Mouse (Mus musculus): ENCODE data around the gene Dpy19l1. TPM values are rescaled to one million over a fixed set of nuclear protein-coding genes. Genes with fewer than 3 reads are reported as not detected.

Gene Dpy19l1
- total RNA-seq, 4 experiments from 2014 or later = 5.5 to 7.4 (median 7.4) TPM

- no peak for DNase-seq (ENCODE audit: low spot score)
Observed at GRCm38 (mm10) chr9:24470166-24470565, 32.8 kb downstream of the Dpy19l1 start.

GRCm38 (mm10) chr9:24467186-24467585, 35.8 kb downstream of the Dpy19l1 start:
- no peak for DNase-seq (ENCODE audit: low spot score)

GRCm38 (mm10) chr9:24466649-24467048, 36.3 kb downstream of the Dpy19l1 start:
- DNase-seq (ENCODE audit: low spot score) = no peak

- no peak for DNase-seq (ENCODE audit: low spot score)
Observed at GRCm38 (mm10) chr9:24461379-24461961, 41.5 kb downstream of the Dpy19l1 start.

GRCm38 (mm10) chr9:24453833-24454232, 49.1 kb downstream of the Dpy19l1 start:
- no peak for DNase-seq (ENCODE audit: low spot score)

GRCm38 (mm10) chr9:24450976-24451375, 52.0 kb downstream of the Dpy19l1 start:
- DNase-seq (ENCODE audit: low spot score) = no peak

GRCm38 (mm10) chr9:24450524-24450923, 52.4 kb downstream of the Dpy19l1 start:
- no peak for DNase-seq (ENCODE audit: low spot score)

GRCm38 (mm10) chr9:24434901-24435300, 68.0 kb downstream of the Dpy19l1 start:
- DNase-seq (ENCODE audit: low spot score) = no peak

GRCm38 (mm10) chr9:24429721-24430120, 73.2 kb downstream of the Dpy19l1 start:
- no peak for DNase-seq (ENCODE audit: low spot score)

- DNase-seq (ENCODE audit: low spot score) = no peak
Observed at GRCm38 (mm10) chr9:24425679-24426078, 77.3 kb downstream of the Dpy19l1 start.

GRCm38 (mm10) chr9:24423241-24423640, 79.7 kb downstream of the Dpy19l1 start:
- DNase-seq (ENCODE audit: low spot score) = no peak

- DNase-seq (ENCODE audit: low spot score) = no peak
Observed at GRCm38 (mm10) chr9:24421888-24422287, 81.1 kb downstream of the Dpy19l1 start.

GRCm38 (mm10) chr9:24421221-24421620, 81.7 kb downstream of the Dpy19l1 start:
- DNase-seq (ENCODE audit: low spot score) = no peak

GRCm38 (mm10) chr9:24420144-24420543, 82.8 kb downstream of the Dpy19l1 start:
- DNase-seq (ENCODE audit: low spot score) = no peak

GRCm38 (mm10) chr9:24418281-24418680, 84.7 kb downstream of the Dpy19l1 start:
- no peak for DNase-seq (ENCODE audit: low spot score)

- no peak for DNase-seq (ENCODE audit: low spot score)
Observed at GRCm38 (mm10) chr9:24411483-24411882, 91.5 kb downstream of the Dpy19l1 start.

GRCm38 (mm10) chr9:24410439-24410838, 92.5 kb downstream of the Dpy19l1 start:
- DNase-seq (ENCODE audit: low spot score) = no peak

- DNase-seq (ENCODE audit: low spot score) = no peak
Observed at GRCm38 (mm10) chr9:24407992-24408391, 94.9 kb downstream of the Dpy19l1 start.

GRCm38 (mm10) chr9:24394146-24394545, 108.8 kb downstream of the Dpy19l1 start:
- no peak for DNase-seq (ENCODE audit: low spot score)

- no peak for DNase-seq (ENCODE audit: low spot score)
Observed at GRCm38 (mm10) chr9:24390807-24391370, 112.1 kb downstream of the Dpy19l1 start.

GRCm38 (mm10) chr9:24387230-24387629, 115.7 kb downstream of the Dpy19l1 start:
- no peak for DNase-seq (ENCODE audit: low spot score)

GRCm38 (mm10) chr9:24379321-24379720, 123.6 kb downstream of the Dpy19l1 start:
- peak; percentile 1 for DNase-seq (ENCODE audit: low spot score)

- DNase-seq (ENCODE audit: low spot score) = no peak
Observed at GRCm38 (mm10) chr9:24378848-24379247, 124.1 kb downstream of the Dpy19l1 start.
